ENCODE assay signal across 8 mouse cellular contexts in the genomic region with DNA sequence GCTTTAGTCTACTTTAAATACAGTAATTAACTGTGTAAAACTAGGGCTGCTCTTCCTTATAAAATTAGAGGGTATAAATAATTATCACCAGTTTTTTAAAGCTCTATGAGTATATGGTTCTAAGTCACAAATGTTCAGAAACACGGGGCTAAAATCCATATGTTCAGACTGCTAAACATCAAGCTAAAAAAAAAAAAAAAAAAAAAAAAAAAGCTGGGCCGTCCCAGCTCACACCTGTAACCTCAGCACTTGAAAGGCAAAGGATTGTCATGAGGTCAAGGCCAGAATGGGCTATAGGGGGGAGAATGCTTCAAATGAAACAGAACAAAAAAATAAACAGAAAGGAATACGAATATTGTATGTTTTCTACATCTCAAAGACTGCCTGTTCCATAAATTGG. TPM values are rescaled to one million over a fixed set of nuclear protein-coding genes. Genes with fewer than 3 reads are reported as not detected.
DNase-seq lines count a peak whose midpoint lies in the region; ATAC-seq and TF ChIP-seq lines count a peak whose summit lies in the region.

No protein-coding gene starts in this region.

- peaks cover 43% of the 10 kb centered on the region for H3K79me2 ChIP-seq in MEL (ENCODE audit: control insufficient read depth, insufficient read depth, low read length, poor library complexity)

- H3K4me3 ChIP-seq in heart, embryonic 16.5 days (ENCODE audit: low read length): peak overlapping the region; percentile 60
- H3K4me3 ChIP-seq in MEL (ENCODE audit: control insufficient read depth in 1 of 2, insufficient read depth in 1 of 2, low read depth in 2 of 2, low read length in 2 of 2): peak overlapping the region; percentile 84 to 94
- peak overlapping the region; percentile 53 for H3K4me3 ChIP-seq in hindbrain, embryonic 11.5 days (ENCODE audit: low read depth, low read length)
- H3K4me3 ChIP-seq in midbrain, embryonic 11.5 days (ENCODE audit: low read depth, low read length): peak overlapping the region; percentile 55

- no peak for TF ChIP-seq RAD21 in MEL (IDR thresholded peaks at IDR 0.05; ENCODE audit: low read depth, low read length)

- peak overlapping the region; percentile 87 for H3K27ac ChIP-seq in heart, embryonic 16.5 days (ENCODE audit: low read length)
- H3K27ac ChIP-seq in MEL (ENCODE audit: control insufficient read depth, low read depth, low read length): no peak overlapping the region
- H3K27ac ChIP-seq in hindbrain, embryonic 11.5 days (ENCODE audit: low read depth, low read length): no peak overlapping the region
- H3K27ac ChIP-seq in midbrain, embryonic 11.5 days (ENCODE audit: low read depth, low read length): no peak overlapping the region

- TF ChIP-seq EP300 in MEL (IDR thresholded peaks at IDR 0.05; ENCODE audit: low read depth in 1 of 2, low read length in 2 of 2): no peak

- peak overlapping the region; percentile 77 for H3K9ac ChIP-seq in heart, embryonic 16.5 days (ENCODE audit: low read length)
- H3K9ac ChIP-seq in MEL (ENCODE audit: control insufficient read depth, low read depth, low read length, poor library complexity, severe bottlenecking): peak overlapping the region; percentile 78
- no peak overlapping the region; the same call in 1 of the 2 replicates for H3K9ac ChIP-seq in hindbrain, embryonic 11.5 days (ENCODE audit: low read depth, low read length)
- H3K9ac ChIP-seq in midbrain, embryonic 11.5 days (ENCODE audit: low read length): peak overlapping the region; percentile 62; the same call in 1 of the 2 replicates

- no peaks in the 10 kb centered on the region for H3K9me3 ChIP-seq in heart, embryonic 16.5 days (replicated peaks; ENCODE audit: control insufficient read depth, low read length)
- H3K9me3 ChIP-seq in MEL (replicated peaks; ENCODE audit: insufficient read depth, low read length): no peaks in the 10 kb centered on the region
- H3K9me3 ChIP-seq in hindbrain, embryonic 11.5 days (ENCODE audit: control insufficient read depth, low read length): no peaks in the 10 kb centered on the region
- H3K9me3 ChIP-seq in midbrain, embryonic 11.5 days (ENCODE audit: control insufficient read depth, low read length): no peaks in the 10 kb centered on the region

- DNase-seq in heart, adult 8-10 months (ENCODE audit: low spot score): no peak
- no peak for DNase-seq in MEL (ENCODE audit: low read depth, low spot score)
- no peak for DNase-seq in hindbrain, embryonic 11.5 days (ENCODE audit: low spot score)
- DNase-seq in midbrain, embryonic 11.5 days (ENCODE audit: low spot score, missing footprints): no peak
- no peak for DNase-seq in B cell, adult 2 months
- DNase-seq in layer of hippocampus, postnatal 14 days (ENCODE audit: low spot score in 2 of 2): no peak
- DNase-seq in thymus, adult 18-20 months: no peak

- no peak for TF ChIP-seq CTCF in MEL (IDR thresholded peaks at IDR 0.05 in 2 of 3, conservative IDR thresholded peaks at IDR 0.05 in 1 of 3; ENCODE audit: control insufficient read depth in 1 of 3, insufficient read depth in 1 of 3, low read depth in 2 of 3, low read length in 3 of 3, poor library complexity in 1 of 3, severe bottlenecking in 1 of 3)

- H3K36me3 ChIP-seq in heart, embryonic 16.5 days (ENCODE audit: control insufficient read depth, insufficient read depth): no peaks in the 10 kb centered on the region
- peaks cover 0 to 25% of the 10 kb centered on the region in 2 experiments; a peak in 2 of 4 replicates for H3K36me3 ChIP-seq in MEL (ENCODE audit: control insufficient read depth in 1 of 2, insufficient read depth in 2 of 2, low read length in 2 of 2)
- no peaks in the 10 kb centered on the region for H3K36me3 ChIP-seq in hindbrain, embryonic 11.5 days (ENCODE audit: control insufficient read depth, insufficient read depth, low read length)
- H3K36me3 ChIP-seq in midbrain, embryonic 11.5 days (ENCODE audit: control insufficient read depth, insufficient read depth, low read length): no peaks in the 10 kb centered on the region

- H3K27me3 ChIP-seq in heart, embryonic 16.5 days (ENCODE audit: control insufficient read depth, insufficient read depth, low read length): no peaks in the 10 kb centered on the region
- H3K27me3 ChIP-seq in MEL (ENCODE audit: control insufficient read depth in 1 of 2, insufficient read depth in 2 of 2, low read length in 2 of 2): no peaks in the 10 kb centered on the region
- no peaks in the 10 kb centered on the region for H3K27me3 ChIP-seq in hindbrain, embryonic 11.5 days (ENCODE audit: control insufficient read depth, insufficient read depth, low read length)
- no peaks in the 10 kb centered on the region for H3K27me3 ChIP-seq in midbrain, embryonic 11.5 days (ENCODE audit: control insufficient read depth, insufficient read depth, low read length)

- TF ChIP-seq POLR2A in MEL (IDR thresholded peaks at IDR 0.05; ENCODE audit: control insufficient read depth in 1 of 2, insufficient read depth in 1 of 2, low read depth in 1 of 2, low read length in 2 of 2, poor library complexity in 1 of 2): no peak

- H3K4me1 ChIP-seq in heart, embryonic 16.5 days (ENCODE audit: control insufficient read depth, insufficient read depth, low read length): peaks cover 12% of the 10 kb centered on the region
- peaks cover 3 to 8% of the 10 kb centered on the region in 2 experiments; a peak in 3 of 4 replicates for H3K4me1 ChIP-seq in MEL (ENCODE audit: control insufficient read depth in 1 of 2, insufficient read depth in 2 of 2, low read length in 2 of 2)
- no peaks in the 10 kb centered on the region for H3K4me1 ChIP-seq in hindbrain, embryonic 11.5 days (replicated peaks; ENCODE audit: control insufficient read depth, insufficient read depth, low read length)
- no peaks in the 10 kb centered on the region for H3K4me1 ChIP-seq in midbrain, embryonic 11.5 days (ENCODE audit: control insufficient read depth, insufficient read depth, low read length)

- 13% methylated on average over 3 of the region's 3 CpGs for WGBS in heart, embryonic 16.5 days
- 22% methylated on average over 3 of the region's 3 CpGs for WGBS in hindbrain, embryonic 11.5 days
- WGBS in midbrain, embryonic 11.5 days: 30% methylated on average over 3 of the region's 3 CpGs

- peak overlapping the region; percentile 61 for H3K4me2 ChIP-seq in heart, embryonic 16.5 days (ENCODE audit: low read depth, low read length)
- H3K4me2 ChIP-seq in hindbrain, embryonic 11.5 days (replicated peaks; ENCODE audit: low read depth, low read length): peak overlapping the region; percentile 35
- peak overlapping the region; percentile 51 for H3K4me2 ChIP-seq in midbrain, embryonic 11.5 days

- ATAC-seq in heart, embryonic 16.5 days (replicated peaks; ENCODE audit: extremely low read depth, insufficient read depth, low FRiP score): no peak
- ATAC-seq in hindbrain, embryonic 11.5 days (ENCODE audit: low FRiP score): no peak
- ATAC-seq in midbrain, embryonic 11.5 days (ENCODE audit: low FRiP score): no peak

TF ChIP-seq in MEL, 35 proteins besides CTCF, POLR2A, EP300 and RAD21:
- no peak for TF ChIP-seq HCFC1 (IDR thresholded peaks at IDR 0.05; ENCODE audit: low read depth, low read length)
- peak; percentile 82 for TF ChIP-seq ZNF384 (IDR thresholded peaks at IDR 0.05; ENCODE audit: low read depth, low read length)
- no peak for TF ChIP-seq POLR2AphosphoS2 (IDR thresholded peaks at IDR 0.05; ENCODE audit: low read length)
- TF ChIP-seq SIN3A (IDR thresholded peaks at IDR 0.05; ENCODE audit: low read length): no peak
- no peak for TF ChIP-seq BHLHE40 (IDR thresholded peaks at IDR 0.05; ENCODE audit: borderline replicate concordance, low read depth, low read length)
- no peak for TF ChIP-seq ETS1 (IDR thresholded peaks at IDR 0.05; ENCODE audit: low read depth, low read length)
- no peak for TF ChIP-seq ZC3H11A (IDR thresholded peaks at IDR 0.05; ENCODE audit: low read depth, low read length)
- no peak for TF ChIP-seq NRF1 (IDR thresholded peaks at IDR 0.05; ENCODE audit: insufficient read depth, low read depth, low read length, poor library complexity, severe bottlenecking)
- TF ChIP-seq UBTF (IDR thresholded peaks at IDR 0.05; ENCODE audit: borderline replicate concordance, insufficient read depth, low read depth, low read length): no peak

RNA-seq across cellular contexts. Expression of gene Magt1, which starts 0.9 kb away (rescaled TPM):
- polyA plus RNA-seq in heart, embryonic 16.5 days (2015; fragmentation: Nextera tagmentation; extraction: Ambion mirVana): 43.5 and 46.5 TPM in 2 replicates
- 10 to 100 TPM; 38.8 to 55.3 (median 46.9) TPM for total RNA-seq in heart, adult 8-10 months (2022)
- total RNA-seq in MEL (2012; rRNA removed): 34.9 and 36.2 TPM in 2 replicates
- 10 to 100 TPM in 1 of 2 experiments, not detected in 1; 34.3 TPM for polyA plus RNA-seq in MEL (2012; ENCODE audit: insufficient read depth in 1 of 2, insufficient read length in 2 of 2, low read depth in 1 of 2, low replicate concordance in 2 of 2, missing spikeins in 1 of 2)
- polyA plus RNA-seq in hindbrain, embryonic 11.5 days (2014; fragmentation: Nextera tagmentation; extraction: Ambion mirVana): 47.1 and 55.7 TPM in 2 replicates
- 44.9 and 45.9 TPM in 2 replicates for polyA plus RNA-seq in midbrain, embryonic 11.5 days (2014; fragmentation: Nextera tagmentation; extraction: Ambion mirVana)
- total RNA-seq in layer of hippocampus, postnatal 14 days (2021): 10 to 100 TPM; 17.6 TPM

RNA-seq across cellular contexts. Expression of gene Cox7b, which starts 4.7 kb away (rescaled TPM):
- 884 and 895 TPM in 2 replicates for polyA plus RNA-seq in heart, embryonic 16.5 days (2015; fragmentation: Nextera tagmentation; extraction: Ambion mirVana)
- total RNA-seq in heart, adult 8-10 months (2022): 1,000 to 10,000 TPM; 1,695 to 2,076 (median 1,892) TPM
- total RNA-seq in MEL (2012; rRNA removed): 245 and 268 TPM in 2 replicates
- 1,000 to 10,000 TPM in 1 of 2 experiments, 100 to 1,000 TPM in 1; 721 to 1,065 TPM for polyA plus RNA-seq in MEL (2012; ENCODE audit: insufficient read depth in 1 of 2, insufficient read length in 2 of 2, low read depth in 1 of 2, low replicate concordance in 2 of 2, missing spikeins in 1 of 2)
- polyA plus RNA-seq in hindbrain, embryonic 11.5 days (2014; fragmentation: Nextera tagmentation; extraction: Ambion mirVana): 291 and 309 TPM in 2 replicates
- 319 TPM in 2 replicates for polyA plus RNA-seq in midbrain, embryonic 11.5 days (2014; fragmentation: Nextera tagmentation; extraction: Ambion mirVana)
- 100 to 1,000 TPM; 336 to 348 TPM for total RNA-seq in layer of hippocampus, postnatal 14 days (2021)

RNA-seq across cellular contexts. Expression of gene Atp7a, which starts 16.3 kb away (rescaled TPM):
- polyA plus RNA-seq in heart, embryonic 16.5 days (2015; fragmentation: Nextera tagmentation; extraction: Ambion mirVana): 10.3 and 12.1 TPM in 2 replicates
- total RNA-seq in heart, adult 8-10 months (2022): 1 to 10 TPM; 5.2 to 6.9 (median 6.2) TPM
- 2.2 and 2.6 TPM in 2 replicates for total RNA-seq in MEL (2012; rRNA removed)
- 1 to 10 TPM in 1 of 2 experiments, not detected in 1; 1.7 TPM for polyA plus RNA-seq in MEL (2012; ENCODE audit: insufficient read depth in 1 of 2, insufficient read length in 2 of 2, low read depth in 1 of 2, low replicate concordance in 2 of 2, missing spikeins in 1 of 2)
- polyA plus RNA-seq in hindbrain, embryonic 11.5 days (2014; fragmentation: Nextera tagmentation; extraction: Ambion mirVana): 25.3 and 28.0 TPM in 2 replicates
- polyA plus RNA-seq in midbrain, embryonic 11.5 days (2014; fragmentation: Nextera tagmentation; extraction: Ambion mirVana): 25.4 and 28.8 TPM in 2 replicates
- total RNA-seq in layer of hippocampus, postnatal 14 days (2021): 10 to 100 TPM in 1 of 2 experiments, 1 to 10 TPM in 1; 8.7 to 11.3 TPM
